10 mouse cellular contexts compared by ENCODE assay signal in genomic region chr10:70655828-70656227, GRCm38 (mm10). TPM values are rescaled to one million over a fixed set of nuclear protein-coding genes. Genes with fewer than 3 reads are reported as not detected.
DNase-seq lines count a peak whose midpoint lies in the region; ATAC-seq and TF ChIP-seq lines count a peak whose summit lies in the region.
"Had no signal": no experiment of that assay in that cellular context is flagged by ENCODE, and none has a peak within 500 bp of the region (broad histone marks: within the 10 kb centered on the region; RNA-seq: fewer than 3 reads in every experiment).

Phyhipl (minus strand) TSS chr10:70655965.

- TF ChIP-seq EP300 in lung, postnatal 0 days (IDR thresholded peaks at IDR 0.05), result no peak

- H3K9me3 ChIP-seq in embryonic facial prominence, embryonic 11.5 days (replicated peaks; ENCODE audit: control insufficient read depth, low read length), result no peaks in the 10 kb centered on the region
- no peaks in the 10 kb centered on the region for H3K9me3 ChIP-seq in embryonic facial prominence, embryonic 10.5 days
- H3K9me3 ChIP-seq in hindbrain, embryonic 10.5 days, result peaks cover 1% of the 10 kb centered on the region; the same call in 1 of the 2 replicates
- H3K9me3 ChIP-seq in midbrain, embryonic 13.5 days, result no peaks in the 10 kb centered on the region
- H3K9me3 ChIP-seq in lung, postnatal 0 days (ENCODE audit: low read length), result no peaks in the 10 kb centered on the region

- 59% methylated on average over 7 of the region's 7 CpGs for WGBS in embryonic facial prominence, embryonic 11.5 days
- WGBS in embryonic facial prominence, embryonic 10.5 days, result 66% methylated on average over 7 of the region's 7 CpGs
- WGBS in hindbrain, embryonic 10.5 days, result 55% methylated on average over 7 of the region's 7 CpGs
- WGBS in midbrain, embryonic 13.5 days, result 60% methylated on average over 7 of the region's 7 CpGs
- 68% methylated on average over 7 of the region's 7 CpGs for WGBS in lung, postnatal 0 days

- DNase-seq in embryonic facial prominence, embryonic 11.5 days (ENCODE audit: low spot score), result no peak
- DNase-seq in embryonic facial prominence, embryonic 10.5 days (ENCODE audit: low spot score), result no peak
- no peak for DNase-seq in hindbrain, embryonic 10.5 days (ENCODE audit: low spot score)
- peak; percentile 78 for DNase-seq in kidney, postnatal 14 days
- no peak for DNase-seq in thymus, postnatal 10 days (ENCODE audit: low spot score in 2 of 2)
- no peak for DNase-seq in lung, postnatal 25 days (ENCODE audit: low spot score)
- DNase-seq in lung, postnatal 0 days (ENCODE audit: low spot score), result no peak

- ATAC-seq in embryonic facial prominence, embryonic 11.5 days (replicated peaks; ENCODE audit: insufficient number of reproducible peaks, low FRiP score, low TSS enrichment, low read depth), result no peak
- ATAC-seq in midbrain, embryonic 13.5 days, result no peak
- no peak for ATAC-seq in lung, postnatal 0 days

- no peaks in the 10 kb centered on the region for H3K4me1 ChIP-seq in embryonic facial prominence, embryonic 11.5 days (ENCODE audit: control insufficient read depth, insufficient read depth, low read length)
- peaks cover 12% of the 10 kb centered on the region for H3K4me1 ChIP-seq in embryonic facial prominence, embryonic 10.5 days
- H3K4me1 ChIP-seq in hindbrain, embryonic 10.5 days (replicated peaks), result peaks cover 36% of the 10 kb centered on the region
- H3K4me1 ChIP-seq in midbrain, embryonic 13.5 days (replicated peaks), result peaks cover 20% of the 10 kb centered on the region
- no peaks in the 10 kb centered on the region for H3K4me1 ChIP-seq in lung, postnatal 0 days (ENCODE audit: insufficient read depth, low read depth, low read length)

- TF ChIP-seq CTCF in lung, postnatal 0 days (IDR thresholded peaks at IDR 0.05), result no peak

- no peaks in the 10 kb centered on the region for H3K27me3 ChIP-seq in embryonic facial prominence, embryonic 11.5 days (ENCODE audit: control insufficient read depth, insufficient read depth, low read length)
- no peaks in the 10 kb centered on the region for H3K27me3 ChIP-seq in embryonic facial prominence, embryonic 10.5 days (replicated peaks; ENCODE audit: low read depth, poor library complexity, severe bottlenecking)
- 0 out of 2 replicates have a peak, but pooled peaks cover 5% of the 10 kb centered on the region for H3K27me3 ChIP-seq in hindbrain, embryonic 10.5 days (ENCODE audit: insufficient read depth, poor library complexity, severe bottlenecking)
- 0 out of 2 replicates have a peak, but pooled peaks cover 4% of the 10 kb centered on the region for H3K27me3 ChIP-seq in midbrain, embryonic 13.5 days
- H3K27me3 ChIP-seq in lung, postnatal 0 days (replicated peaks; ENCODE audit: insufficient read depth, low read length), result no peaks in the 10 kb centered on the region

- no peaks in the 10 kb centered on the region for H3K36me3 ChIP-seq in embryonic facial prominence, embryonic 11.5 days (replicated peaks; ENCODE audit: control insufficient read depth, insufficient read depth, low read depth, low read length)
- no peaks in the 10 kb centered on the region for H3K36me3 ChIP-seq in embryonic facial prominence, embryonic 10.5 days (replicated peaks)
- no peaks in the 10 kb centered on the region for H3K36me3 ChIP-seq in hindbrain, embryonic 10.5 days
- no peaks in the 10 kb centered on the region for H3K36me3 ChIP-seq in midbrain, embryonic 13.5 days
- H3K36me3 ChIP-seq in lung, postnatal 0 days (ENCODE audit: insufficient read depth, low read length), result no peaks in the 10 kb centered on the region

- H3K9ac ChIP-seq in embryonic facial prominence, embryonic 11.5 days (replicated peaks; ENCODE audit: low read length), result no peak within 1 kb of the TSS
- no peak within 1 kb of the TSS for H3K9ac ChIP-seq in midbrain, embryonic 13.5 days (replicated peaks)
- H3K9ac ChIP-seq in lung, postnatal 0 days (replicated peaks; ENCODE audit: low read depth), result no peak within 1 kb of the TSS

- H3K27ac ChIP-seq in embryonic facial prominence, embryonic 11.5 days (replicated peaks; ENCODE audit: low read depth, low read length), result no peak within 1 kb of the TSS
- H3K27ac ChIP-seq in embryonic facial prominence, embryonic 10.5 days (replicated peaks), result no peak within 1 kb of the TSS
- H3K27ac ChIP-seq in hindbrain, embryonic 10.5 days, result peak within 1 kb of the TSS; percentile 50; the same call in 1 of the 2 replicates
- H3K27ac ChIP-seq in midbrain, embryonic 13.5 days, result no peak within 1 kb of the TSS
- no peak within 1 kb of the TSS for H3K27ac ChIP-seq in lung, postnatal 0 days (ENCODE audit: low read length)

- no peak within 1 kb of the TSS for H3K4me2 ChIP-seq in embryonic facial prominence, embryonic 11.5 days (ENCODE audit: low read depth, low read length)
- no peak within 1 kb of the TSS for H3K4me2 ChIP-seq in midbrain, embryonic 13.5 days (replicated peaks)
- H3K4me2 ChIP-seq in lung, postnatal 0 days (replicated peaks; ENCODE audit: low read depth, low read length), result no peak within 1 kb of the TSS
- H3K4me2 ChIP-seq: heart, embryonic 11.5 days had no signal

- H3K4me3 ChIP-seq in embryonic facial prominence, embryonic 11.5 days (ENCODE audit: low read depth, low read length), result no peak within 1 kb of the TSS
- no peak within 1 kb of the TSS for H3K4me3 ChIP-seq in embryonic facial prominence, embryonic 10.5 days
- no peak within 1 kb of the TSS for H3K4me3 ChIP-seq in hindbrain, embryonic 10.5 days
- H3K4me3 ChIP-seq in midbrain, embryonic 13.5 days (replicated peaks), result no peak within 1 kb of the TSS
- H3K4me3 ChIP-seq in lung, postnatal 0 days (ENCODE audit: low read depth, low read length), result no peak within 1 kb of the TSS

RNA-seq across cellular contexts. Expression of gene Phyhipl, which starts in this region (rescaled TPM):
- 10.0 and 15.8 TPM in 2 replicates for polyA plus RNA-seq in embryonic facial prominence, embryonic 11.5 days (2014; fragmentation: Nextera tagmentation; extraction: Ambion mirVana)
- 9.2 and 18.5 TPM in 2 replicates for polyA plus RNA-seq in embryonic facial prominence, embryonic 10.5 days (2016; fragmentation: Nextera tagmentation; extraction: Ambion mirVana)
- 44.1 and 111 TPM in 2 replicates for polyA plus RNA-seq in hindbrain, embryonic 10.5 days (2016; fragmentation: Nextera tagmentation; extraction: Ambion mirVana)
- polyA plus RNA-seq in midbrain, embryonic 13.5 days (2015; fragmentation: Nextera tagmentation; extraction: Ambion mirVana), result 162 and 174 TPM in 2 replicates
- polyA plus RNA-seq in lung, postnatal 0 days (2015; fragmentation: Nextera tagmentation; extraction: Ambion mirVana), result 0.49 and 0.75 TPM in 2 replicates
- polyA plus RNA-seq: spleen, adult 2 months had no signal
